Mouse (Mus musculus): ENCODE measurements at regions not wholly inside any gene's neighbourhood (a gene's known extent, or its start where the extent isn't known, plus 50 kb on each side); places are given as distances from the start of the nearest gene placed in this dataset.

- DNase-seq (ENCODE audit: inconsistent ontology term), result no peak
Measured at GRCm38 (mm10) chr13:101221331-101222043, 388.3 kb upstream of the Slc30a5 start.

GRCm38 (mm10) chr13:101219568-101219967 lies 386.3 kb upstream of the Slc30a5 start:
- DNase-seq (ENCODE audit: inconsistent ontology term), result no peak

- DNase-seq (ENCODE audit: inconsistent ontology term), result peak; percentile 37
Measured at GRCm38 (mm10) chr13:101216897-101217480, 383.8 kb upstream of the Slc30a5 start.

- DNase-seq (ENCODE audit: inconsistent ontology term), result no peak
Measured at GRCm38 (mm10) chr13:101216421-101216820, 383.2 kb upstream of the Slc30a5 start.

- no peak for DNase-seq (ENCODE audit: inconsistent ontology term)
Measured at GRCm38 (mm10) chr13:101215792-101216221, 382.6 kb upstream of the Slc30a5 start.

- no peak for DNase-seq (ENCODE audit: inconsistent ontology term)
Measured at GRCm38 (mm10) chr13:101215131-101215641, 382.0 kb upstream of the Slc30a5 start.

- no peak for DNase-seq (ENCODE audit: inconsistent ontology term)
Measured at GRCm38 (mm10) chr13:101214094-101214493, 380.9 kb upstream of the Slc30a5 start.

GRCm38 (mm10) chr13:101213121-101213916 lies 380.1 kb upstream of the Slc30a5 start:
- peak; percentile 34 for DNase-seq (ENCODE audit: inconsistent ontology term)

- DNase-seq (ENCODE audit: inconsistent ontology term), result no peak
Measured at GRCm38 (mm10) chr13:101212341-101212895, 379.2 kb upstream of the Slc30a5 start.

GRCm38 (mm10) chr13:101208788-101209187 lies 375.6 kb upstream of the Slc30a5 start:
- no peak for DNase-seq (ENCODE audit: inconsistent ontology term)

GRCm38 (mm10) chr13:101203463-101203862 lies 370.2 kb upstream of the Slc30a5 start:
- no peak for DNase-seq (ENCODE audit: inconsistent ontology term)

GRCm38 (mm10) chr13:101202565-101203313 lies 369.5 kb upstream of the Slc30a5 start:
- no peak for DNase-seq (ENCODE audit: inconsistent ontology term)

- no peak for DNase-seq (ENCODE audit: inconsistent ontology term)
Measured at GRCm38 (mm10) chr13:101190249-101190830, 357.1 kb upstream of the Slc30a5 start.

- DNase-seq (ENCODE audit: inconsistent ontology term), result no peak
Measured at GRCm38 (mm10) chr13:101182387-101182786, 349.2 kb upstream of the Slc30a5 start.

- peak; percentile 26 for DNase-seq (ENCODE audit: inconsistent ontology term)
Measured at GRCm38 (mm10) chr13:101175017-101175689, 341.9 kb upstream of the Slc30a5 start.

- DNase-seq (ENCODE audit: inconsistent ontology term), result peak; percentile 79
Measured at GRCm38 (mm10) chr13:101161768-101162167, 328.5 kb upstream of the Slc30a5 start.

- DNase-seq (ENCODE audit: inconsistent ontology term), result no peak
Measured at GRCm38 (mm10) chr13:101159878-101160277, 326.7 kb upstream of the Slc30a5 start.

- no peak for DNase-seq (ENCODE audit: inconsistent ontology term)
Measured at GRCm38 (mm10) chr13:101153760-101154159, 320.5 kb upstream of the Slc30a5 start.

GRCm38 (mm10) chr13:101142761-101143160 lies 309.5 kb upstream of the Slc30a5 start:
- DNase-seq (ENCODE audit: inconsistent ontology term), result peak; percentile 21

- no peak for DNase-seq (ENCODE audit: inconsistent ontology term)
Measured at GRCm38 (mm10) chr13:101142104-101142735, 309.0 kb upstream of the Slc30a5 start.
